Mouse (Mus musculus) embryo, embryonic 11 days (tissue): Measurements from ENCODE around the gene Anp32b.

Experiments
- DNase-seq: peaks from one replicate; pipeline ENCODE4 v3.0.0-alpha.2; 2015

Anp32b gene

DNA sequence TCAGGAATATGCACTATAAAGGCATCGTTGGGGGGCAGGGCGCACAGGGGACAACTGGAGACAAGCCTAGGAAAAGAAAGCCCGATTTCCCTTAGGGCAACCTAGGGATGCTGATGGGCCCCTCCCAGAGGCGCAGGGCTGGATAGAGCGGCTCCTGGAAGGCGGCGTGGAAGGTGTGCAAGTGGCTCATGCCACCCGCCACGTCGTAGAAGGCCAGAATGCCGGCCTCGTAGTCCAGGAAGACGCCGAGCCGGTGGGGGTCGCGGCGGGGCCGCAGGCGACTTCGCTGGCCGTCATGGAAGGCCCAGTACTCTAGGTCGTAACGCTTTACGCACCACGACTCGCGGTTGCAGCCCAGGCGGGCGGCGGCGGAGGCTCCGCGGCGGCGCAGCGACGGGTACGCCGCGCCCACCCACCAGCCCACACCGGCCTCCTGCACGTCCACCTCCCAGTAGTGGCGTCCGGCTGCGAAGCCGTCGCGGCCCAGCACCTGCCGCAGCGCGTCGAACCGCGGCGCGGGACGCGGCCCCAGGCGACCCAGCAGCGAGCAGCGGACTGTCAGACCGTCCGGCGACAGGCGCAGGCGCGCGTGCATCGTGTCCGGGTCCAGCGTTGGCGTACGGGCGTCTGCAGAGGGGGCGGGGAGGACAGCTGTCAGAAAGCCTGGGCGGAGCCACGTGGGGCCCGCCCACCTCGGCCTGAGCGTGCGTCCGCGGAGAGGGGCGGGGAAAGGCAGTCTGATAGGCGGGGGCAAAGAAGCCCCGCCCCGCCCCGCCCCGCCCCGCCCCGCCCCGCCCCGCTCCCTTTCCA is 56.3 kb downstream of the Anp32b start:
- peak; percentile 98 for DNase-seq

- DNase-seq = peak; percentile 78
Measured at GRCm38 (mm10) chr4:46507736-46508460, 57.2 kb downstream of the Anp32b start.

- DNase-seq = no peak
Measured at GRCm38 (mm10) chr4:46520491-46520890, 69.8 kb downstream of the Anp32b start.

DNA sequence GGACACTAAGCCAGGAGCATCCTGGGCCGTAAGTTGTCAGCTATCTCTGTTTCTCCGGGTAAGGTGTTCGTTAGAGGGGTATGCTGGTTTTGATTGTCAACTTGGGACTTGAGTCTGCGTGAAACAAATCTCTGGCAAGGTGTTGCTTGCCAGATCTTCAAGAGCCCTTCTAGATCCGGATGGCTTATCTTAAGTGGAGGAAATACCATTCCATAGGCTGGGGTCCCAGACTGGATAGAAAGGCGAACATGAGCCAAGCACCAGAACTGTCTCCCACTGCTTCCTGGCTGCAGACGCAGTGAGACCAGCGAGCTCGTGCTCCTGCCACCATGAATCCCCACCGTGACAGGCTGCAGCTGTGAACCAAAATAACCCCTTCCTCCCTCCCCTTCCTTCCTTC is 70.8 kb downstream of the Anp32b start:
- DNase-seq = no peak
